Mouse (Mus musculus) CD4-positive, CD25-positive, alpha-beta regulatory T cell, adult 4 months (primary cell): ENCODE data around the gene Kcnq1. TPM values are rescaled to one million over a fixed set of nuclear protein-coding genes. Genes with fewer than 3 reads are reported as not detected.

ENCODE experiments used
- ATAC-seq: one replicate; pipeline ENCODE4 v1.8.0; 2017
- polyA plus RNA-seq, 2 experiments: library from polyadenylated mRNA; unstranded; fragments of 100-300 nt; shearing (Covaris generic); gene quantifications; one replicate each; pipeline ENCODE4 v1.2.1; 2017

Gene Kcnq1
- polyA plus RNA-seq, 2 experiments from 2014 or later = not detected

GRCm38 (mm10) chr7:143286532-143287290 is 180.5 kb downstream of the Kcnq1 start:
- ATAC-seq = no peak

GRCm38 (mm10) chr7:143288135-143288534 is 182.0 kb downstream of the Kcnq1 start:
- ATAC-seq = no peak

GRCm38 (mm10) chr7:143289082-143289849 is 183.1 kb downstream of the Kcnq1 start:
- no peak for ATAC-seq

GRCm38 (mm10) chr7:143294690-143295355 is 188.7 kb downstream of the Kcnq1 start:
- no peak for ATAC-seq

- peak; percentile 28 for ATAC-seq
These were observed 189.3 kb downstream of the Kcnq1 start for GRCm38 (mm10) chr7:143295356-143296000.

GRCm38 (mm10) chr7:143296001-143296379 is 189.8 kb downstream of the Kcnq1 start:
- ATAC-seq = no peak

GRCm38 (mm10) chr7:143296384-143296801 is 190.2 kb downstream of the Kcnq1 start:
- ATAC-seq = peak; percentile 96

GRCm38 (mm10) chr7:143300037-143300436 is 193.9 kb downstream of the Kcnq1 start:
- ATAC-seq = no peak

GRCm38 (mm10) chr7:143300681-143301080 is 194.5 kb downstream of the Kcnq1 start:
- no peak for ATAC-seq

- no peak for ATAC-seq
These were observed 196.0 kb downstream of the Kcnq1 start for GRCm38 (mm10) chr7:143302156-143302555.

- ATAC-seq = no peak
These were observed 196.6 kb downstream of the Kcnq1 start for GRCm38 (mm10) chr7:143302593-143303238.

- no peak for ATAC-seq
These were observed 197.4 kb downstream of the Kcnq1 start for GRCm38 (mm10) chr7:143303557-143303956.

- ATAC-seq = no peak
These were observed 199.6 kb downstream of the Kcnq1 start for GRCm38 (mm10) chr7:143305808-143306207.

GRCm38 (mm10) chr7:143308001-143308400 is 201.8 kb downstream of the Kcnq1 start:
- no peak for ATAC-seq

- no peak for ATAC-seq
These were observed 204.1 kb downstream of the Kcnq1 start for GRCm38 (mm10) chr7:143310311-143310710.

GRCm38 (mm10) chr7:143310847-143311246 is 204.7 kb downstream of the Kcnq1 start:
- no peak for ATAC-seq

- no peak for ATAC-seq
These were observed 205.3 kb downstream of the Kcnq1 start for GRCm38 (mm10) chr7:143311471-143311870.

GRCm38 (mm10) chr7:143313572-143314319 is 207.6 kb downstream of the Kcnq1 start:
- ATAC-seq = no peak

GRCm38 (mm10) chr7:143318512-143318911 is 212.3 kb downstream of the Kcnq1 start:
- ATAC-seq = no peak

GRCm38 (mm10) chr7:143320367-143320766 is 214.2 kb downstream of the Kcnq1 start:
- ATAC-seq = no peak

GRCm38 (mm10) chr7:143325051-143325450 is 218.9 kb downstream of the Kcnq1 start:
- ATAC-seq = no peak
